Mouse (Mus musculus): ENCODE measurements at regions not wholly inside any gene's neighbourhood (a gene's known extent, or its start where the extent isn't known, plus 50 kb on each side); places are given as distances from the start of the nearest gene placed in this dataset.
"Not testable (repeated sequence)": the region's sequence is repeated elsewhere in the genome, so short reads cannot be mapped to it uniquely, and the experiment has no call there.

DNA sequence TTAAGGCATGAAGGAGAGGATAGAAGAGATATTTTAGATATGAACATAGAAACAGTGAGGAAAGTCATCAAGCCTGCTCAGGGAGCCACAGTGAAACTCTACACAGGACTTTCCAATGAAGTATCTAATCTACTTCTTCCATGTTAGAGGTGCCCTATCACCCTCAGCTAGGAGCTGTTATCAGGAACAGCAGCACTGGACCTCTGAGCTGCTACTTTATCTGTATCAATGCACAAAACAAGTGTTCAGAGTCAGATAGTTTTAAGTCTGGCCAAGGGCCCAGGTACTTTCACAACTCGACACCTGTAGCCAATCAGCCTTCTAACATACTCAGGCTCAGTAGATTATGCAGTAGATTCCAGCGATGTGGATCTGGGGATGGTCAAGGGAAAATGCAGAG lies 210.7 kb upstream of the Grid2 start:
- DNase-seq (ENCODE audit: low spot score in 2 of 2): no peak

- DNase-seq (ENCODE audit: low spot score in 2 of 2): not testable (repeated sequence)
Observed at GRCm38 (mm10) chr6:63064576-63064975, 191.1 kb upstream of the Grid2 start.

DNA sequence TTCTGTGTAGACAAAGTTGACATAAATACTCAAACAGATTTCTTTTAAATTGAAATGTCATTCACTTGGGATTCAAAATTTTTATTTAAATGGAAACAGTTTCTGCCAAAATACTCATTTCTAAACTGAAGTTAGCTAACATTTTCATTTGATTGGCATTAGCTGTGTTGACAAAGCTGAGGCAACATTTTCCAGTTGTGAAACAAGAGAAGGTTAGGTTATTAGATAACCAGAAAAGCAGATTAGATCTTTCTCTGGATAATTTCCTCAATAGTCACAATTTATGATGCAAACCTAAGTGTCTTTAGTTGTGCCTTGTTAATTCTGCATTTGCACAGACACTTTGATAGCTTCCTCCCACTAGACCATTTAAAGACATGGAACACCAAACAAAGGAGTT lies 167.5 kb upstream of the Grid2 start:
- no peak for DNase-seq (ENCODE audit: low spot score in 2 of 2)

DNA sequence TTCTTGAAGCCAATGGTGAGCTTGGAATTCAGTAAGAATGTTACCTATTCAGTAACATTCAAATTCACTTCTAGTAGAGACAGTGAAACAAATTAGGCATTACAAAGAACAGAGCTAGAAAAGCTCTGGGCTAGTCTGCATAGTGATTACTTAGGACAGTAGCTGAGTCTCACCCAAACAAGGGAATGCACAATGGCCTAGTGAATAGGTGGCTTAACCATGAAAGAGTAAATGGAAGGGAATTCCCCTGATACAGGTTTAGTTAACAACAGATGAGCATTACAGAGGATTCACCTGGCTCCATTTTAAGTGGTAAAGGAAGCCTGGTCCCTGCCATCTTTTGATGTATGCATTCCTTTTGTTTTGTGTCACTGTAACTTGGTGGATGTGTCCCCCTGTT lies 126.8 kb upstream of the Grid2 start:
- not testable (repeated sequence) for DNase-seq (ENCODE audit: low spot score in 2 of 2)

GRCm38 (mm10) chr6:63149300-63149699 lies 106.4 kb upstream of the Grid2 start:
- no peak for DNase-seq (ENCODE audit: low spot score in 2 of 2)

- peak in 1 of 2 experiments; percentile 7 for DNase-seq (ENCODE audit: low spot score in 2 of 2)
Observed at GRCm38 (mm10) chr6:63180210-63180609, 75.5 kb upstream of the Grid2 start.
